In the genomic region with DNA sequence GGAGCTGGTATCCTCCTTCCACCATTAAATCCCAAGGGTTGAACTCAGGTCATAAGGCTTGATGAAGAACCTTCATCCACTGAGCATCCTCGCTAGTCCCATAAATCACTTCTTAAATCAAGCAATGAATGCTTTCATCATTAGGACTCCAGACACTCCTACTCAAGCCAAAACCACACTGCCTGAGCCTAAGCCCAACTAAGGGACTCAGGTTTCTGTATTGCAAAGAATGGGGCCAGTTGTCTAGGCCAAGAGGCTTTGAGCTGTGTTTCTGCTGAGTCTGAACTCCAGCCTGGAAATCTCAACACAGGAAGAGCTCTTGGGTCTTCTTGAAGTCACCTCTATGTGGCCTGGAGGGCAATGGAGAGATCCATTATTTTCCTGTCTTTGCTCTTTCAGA, we compare ENCODE assay signal across 21 mouse cellular contexts.
A peak's percentile ranks its signal among the peaks of the same experiment; 100 is the strongest.
DNase-seq lines count a peak whose midpoint lies in the region; ATAC-seq and TF ChIP-seq lines count a peak whose summit lies in the region.
"Had no signal": no experiment of that assay in that cellular context is flagged by ENCODE, and none has a peak within 500 bp of the region (broad histone marks: within the 10 kb centered on the region; RNA-seq: fewer than 3 reads in every experiment).

No protein-coding gene starts in this region.

- H3K4me1 ChIP-seq in intestine, embryonic 15.5 days (replicated peaks), result no peaks in the 10 kb centered on the region
- H3K4me1 ChIP-seq in forebrain, embryonic 10.5 days, result no peaks in the 10 kb centered on the region
- H3K4me1 ChIP-seq: embryonic facial prominence, embryonic 12.5 days; forebrain, embryonic 13.5 days; forebrain, embryonic 15.5 days had no signal

- no peaks in the 10 kb centered on the region for H3K36me3 ChIP-seq in myocyte (ENCODE audit: control insufficient read depth, insufficient read depth)
- H3K36me3 ChIP-seq in intestine, embryonic 15.5 days, result no peaks in the 10 kb centered on the region
- H3K36me3 ChIP-seq in forebrain, embryonic 10.5 days (replicated peaks), result no peaks in the 10 kb centered on the region
- H3K36me3 ChIP-seq: embryonic facial prominence, embryonic 12.5 days; forebrain, embryonic 15.5 days had no signal

- ATAC-seq in intestine, embryonic 15.5 days, result no peak
- ATAC-seq: forebrain, embryonic 13.5 days; forebrain, embryonic 15.5 days; forebrain, postnatal 0 days had no signal

- 83% methylated on average over 1 of the region's 1 CpGs for WGBS in intestine, embryonic 15.5 days
- 86% methylated on average over 1 of the region's 1 CpGs for WGBS in forebrain, embryonic 10.5 days

- no peak for TF ChIP-seq POLR2A in myocyte (IDR thresholded peaks at IDR 0.05; ENCODE audit: insufficient read length, low read depth)

- H3K4me3 ChIP-seq in myocyte, result no peak overlapping the region
- H3K4me3 ChIP-seq in intestine, embryonic 15.5 days (replicated peaks), result no peak overlapping the region
- H3K4me3 ChIP-seq in forebrain, embryonic 10.5 days, result no peak overlapping the region
- H3K4me3 ChIP-seq: embryonic facial prominence, embryonic 12.5 days; erythroblast, embryonic 14.5 days; forebrain, embryonic 13.5 days; forebrain, embryonic 15.5 days had no signal

- no peaks in the 10 kb centered on the region for H3K9me3 ChIP-seq in intestine, embryonic 15.5 days
- H3K9me3 ChIP-seq in forebrain, embryonic 10.5 days, result no peaks in the 10 kb centered on the region
- H3K9me3 ChIP-seq: embryonic facial prominence, embryonic 12.5 days; forebrain, embryonic 13.5 days; forebrain, embryonic 15.5 days had no signal

- H3K27me3 ChIP-seq in myocyte (ENCODE audit: control insufficient read depth, insufficient read depth, insufficient read length), result no peaks in the 10 kb centered on the region
- no peaks in the 10 kb centered on the region for H3K27me3 ChIP-seq in intestine, embryonic 15.5 days (replicated peaks)
- no peaks in the 10 kb centered on the region for H3K27me3 ChIP-seq in forebrain, embryonic 10.5 days (ENCODE audit: poor library complexity, severe bottlenecking)
- H3K27me3 ChIP-seq: embryonic facial prominence, embryonic 12.5 days; forebrain, embryonic 13.5 days; forebrain, embryonic 15.5 days had no signal

- H3K9ac ChIP-seq in intestine, embryonic 15.5 days, result no peak overlapping the region
- H3K9ac ChIP-seq: embryonic facial prominence, embryonic 12.5 days; forebrain, embryonic 13.5 days; forebrain, embryonic 15.5 days; forebrain, postnatal 0 days had no signal

- H3ac ChIP-seq in myocyte (ENCODE audit: control insufficient read depth, insufficient read length), result no peak overlapping the region

- peak overlapping the region; percentile 43 for H3K4me2 ChIP-seq in myocyte (ENCODE audit: low read depth)
- H3K4me2 ChIP-seq in intestine, embryonic 15.5 days (replicated peaks), result no peak overlapping the region
- H3K4me2 ChIP-seq: embryonic facial prominence, embryonic 12.5 days; forebrain, embryonic 13.5 days; forebrain, embryonic 15.5 days had no signal

- no peak overlapping the region for H3K27ac ChIP-seq in intestine, embryonic 15.5 days
- H3K27ac ChIP-seq in forebrain, embryonic 10.5 days, result no peak overlapping the region
- H3K27ac ChIP-seq: embryonic facial prominence, embryonic 12.5 days; forebrain, embryonic 13.5 days; forebrain, embryonic 15.5 days had no signal

- no peaks in the 10 kb centered on the region for H3K79me2 ChIP-seq in myocyte (ENCODE audit: control insufficient read depth, insufficient read depth)

- peak; percentile 1 for DNase-seq in gastrocnemius, postnatal 14 days
- no peak for DNase-seq in gastrocnemius, postnatal 25 days
- DNase-seq in NIH3T3 (ENCODE audit: low read depth), result peak; percentile 40
- no peak for DNase-seq in forebrain, embryonic 10.5 days (ENCODE audit: extremely low spot score, low spot score)
- DNase-seq: adrenal gland, adult 2 months; adrenal gland, postnatal 10 days; adrenal gland, postnatal 25 days; cerebellum, adult 11 months; cerebellum, adult 18-20 months; cerebellum, adult 8-10 months; cerebellum, adult 9-11 months; cerebellum, postnatal 14 days; cerebellum, postnatal 36 days; embryo, embryonic 11 days; forebrain, postnatal 0 days had no signal

- intact Hi-C loops in gastrocnemius, postnatal 14 days (cut with DNase I; ENCODE audit: low total_unique reads), result no loop called here

TF ChIP-seq in myocyte, 11 proteins besides CTCF, POLR2A, EP300 and RAD21:
- TF ChIP-seq MAX (IDR thresholded peaks at IDR 0.05; ENCODE audit: low read depth) (no peak), SRF (IDR thresholded peaks at IDR 0.05; ENCODE audit: control insufficient read depth, insufficient read length, low read depth) (no peak), CEBPB (IDR thresholded peaks at IDR 0.05; ENCODE audit: insufficient read depth, poor library complexity, severe bottlenecking) (peak; percentile 16; the same call in 1 of the 2 replicates), REST (IDR thresholded peaks at IDR 0.05; ENCODE audit: insufficient read depth, insufficient read length) (no peak), MYOD1 (IDR thresholded peaks at IDR 0.05; ENCODE audit: control insufficient read depth in 1 of 3, insufficient read length in 2 of 3, low read depth in 2 of 3) (no peak), TCF12 (IDR thresholded peaks at IDR 0.05; ENCODE audit: insufficient read depth, poor library complexity, severe bottlenecking) (no peak), POLR2AphosphoS2 (IDR thresholded peaks at IDR 0.05; ENCODE audit: insufficient read length, low read depth) (no peak), USF1 (IDR thresholded peaks at IDR 0.05; ENCODE audit: low read depth) (no peak), MYOG (IDR thresholded peaks at IDR 0.05; ENCODE audit: control insufficient read depth in 1 of 3, insufficient read depth in 1 of 3, insufficient read length in 2 of 3, low read depth in 2 of 3) (peak in 1 of 3 experiments; percentile 7), TCF3 (IDR thresholded peaks at IDR 0.05; ENCODE audit: insufficient read length, low read depth) (no peak)

Comparison
In these comparisons a context has a peak if more than half of its experiments do, and no peak if none do; other contexts are left out.
1. DNase-seq: peak in gastrocnemius, postnatal 14 days (single experiment) and NIH3T3 (single experiment); none in gastrocnemius, postnatal 25 days (single experiment) and forebrain, embryonic 10.5 days (single experiment).